ENCODE assay signal across 26 mouse cellular contexts in the genomic region with DNA sequence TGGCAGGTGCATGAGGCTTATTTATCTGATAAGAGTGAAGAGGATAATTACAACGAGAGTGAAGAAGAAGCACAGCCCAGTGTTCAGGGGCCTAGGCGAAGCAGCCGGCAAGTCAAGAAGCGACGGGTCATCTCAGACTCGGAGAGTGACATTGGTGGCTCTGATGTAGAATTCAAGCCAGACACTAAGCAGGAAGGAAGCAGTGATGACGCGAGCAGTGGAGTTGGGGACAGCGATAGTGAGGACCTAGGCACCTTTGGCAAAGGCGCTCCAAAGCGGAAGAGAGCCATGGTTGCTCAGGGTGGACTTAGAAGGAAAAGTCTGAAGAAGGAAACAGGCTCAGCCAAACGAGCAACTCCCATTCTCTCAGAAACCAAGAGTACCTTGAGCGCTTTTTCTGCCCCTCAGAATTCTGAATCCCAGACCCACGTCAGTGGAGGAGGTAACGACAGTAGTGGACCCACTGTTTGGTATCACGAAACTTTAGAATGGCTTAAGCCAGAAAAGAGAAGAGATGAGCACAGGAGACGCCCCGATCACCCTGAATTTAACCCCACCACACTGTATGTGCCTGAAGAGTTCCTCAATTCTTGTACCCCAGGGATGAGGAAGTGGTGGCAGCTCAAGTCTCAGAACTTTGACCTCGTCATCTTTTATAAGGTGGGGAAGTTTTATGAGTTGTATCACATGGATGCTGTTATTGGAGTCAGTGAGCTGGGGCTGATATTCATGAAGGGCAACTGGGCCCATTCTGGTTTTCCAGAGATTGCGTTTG. TPM values are rescaled to one million over a fixed set of nuclear protein-coding genes. Genes with fewer than 3 reads are reported as not detected.
DNase-seq lines count a peak whose midpoint lies in the region; ATAC-seq and TF ChIP-seq lines count a peak whose summit lies in the region.
"Had no signal": no experiment of that assay in that cellular context is flagged by ENCODE, and none has a peak within 500 bp of the region (broad histone marks: within the 10 kb centered on the region; RNA-seq: fewer than 3 reads in every experiment).

No protein-coding gene starts in this region.

- H3K4me1 ChIP-seq in liver, adult 2 months (ENCODE audit: control insufficient read depth, insufficient read depth, low read length) = peaks cover 4% of the 10 kb centered on the region
- no peaks in the 10 kb centered on the region for H3K4me1 ChIP-seq in intestine, postnatal 0 days (replicated peaks; ENCODE audit: control insufficient read depth, insufficient read depth, low read length)
- no peaks in the 10 kb centered on the region for H3K4me1 ChIP-seq in stomach, postnatal 0 days (replicated peaks; ENCODE audit: control insufficient read depth, insufficient read depth)
- H3K4me1 ChIP-seq in kidney, adult 2 months (ENCODE audit: control insufficient read depth, insufficient read depth, low read length) = peaks cover 4% of the 10 kb centered on the region; the same call in 1 of the 2 replicates
- H3K4me1 ChIP-seq: forebrain, embryonic 10.5 days; midbrain, embryonic 15.5 days; neural tube, embryonic 15.5 days had no signal

- peak; percentile 88 for ATAC-seq in common myeloid progenitor, adult 5-6 weeks (replicated peaks; ENCODE audit: low read depth, poor library complexity, severe bottlenecking)
- ATAC-seq in intestine, postnatal 0 days = 0 out of 2 replicates have a peak, but pooled peaks have one; percentile 23
- peak; percentile 48 for ATAC-seq in neutrophil, adult 5-6 weeks (ENCODE audit: extremely low read depth, insufficient number of reproducible peaks, low FRiP score, poor library complexity, severe bottlenecking)
- ATAC-seq in stomach, postnatal 0 days (ENCODE audit: low FRiP score, low TSS enrichment) = no peak
- ATAC-seq: forebrain, postnatal 0 days; inflammation-experienced regulatory T-cells, adult 6 months; midbrain, embryonic 15.5 days had no signal

- no peak overlapping the region for H3K9ac ChIP-seq in liver, adult 2 months (ENCODE audit: low read depth, low read length)
- H3K9ac ChIP-seq in intestine, postnatal 0 days (ENCODE audit: low read depth, low read length) = no peak overlapping the region
- no peak overlapping the region for H3K9ac ChIP-seq in stomach, postnatal 0 days (ENCODE audit: low read length)
- H3K9ac ChIP-seq: forebrain, postnatal 0 days; heart, embryonic 15.5 days; hindbrain, embryonic 14.5 days; kidney, embryonic 15.5 days; limb, embryonic 13.5 days; midbrain, embryonic 15.5 days; neural tube, embryonic 15.5 days had no signal

- no peak for TF ChIP-seq CTCF in liver, adult 2 months (IDR thresholded peaks at IDR 0.05; ENCODE audit: low read depth, low read length)
- no peak for TF ChIP-seq CTCF in intestine, postnatal 0 days (IDR thresholded peaks at IDR 0.05; ENCODE audit: low read depth)
- TF ChIP-seq CTCF in stomach, postnatal 0 days (IDR thresholded peaks at IDR 0.05; ENCODE audit: low read depth) = no peak
- no peak for TF ChIP-seq CTCF in kidney, adult 2 months (conservative IDR thresholded peaks at IDR 0.05; ENCODE audit: insufficient read depth, insufficient read length, low read depth, low read length)

- no peak overlapping the region for H3K4me3 ChIP-seq in liver, adult 2 months (ENCODE audit: insufficient read depth, low read depth, low read length)
- no peak overlapping the region for H3K4me3 ChIP-seq in intestine, postnatal 0 days (ENCODE audit: low read depth, low read length)
- H3K4me3 ChIP-seq in stomach, postnatal 0 days (ENCODE audit: low read depth, low read length) = no peak overlapping the region
- H3K4me3 ChIP-seq in kidney, adult 2 months (ENCODE audit: insufficient read depth, low read depth, low read length) = no peak overlapping the region
- H3K4me3 ChIP-seq: forebrain, embryonic 10.5 days; heart, embryonic 15.5 days; kidney, embryonic 15.5 days; limb, embryonic 13.5 days; megakaryocyte, embryonic 14.5 days; midbrain, embryonic 15.5 days; neural tube, embryonic 15.5 days had no signal

- peak; percentile 24 for DNase-seq in liver, adult 2 months (ENCODE audit: extremely low read depth, low read depth, low spot score)
- no peak for DNase-seq in liver
- DNase-seq in adrenal gland, postnatal 10 days = no peak
- no peak for DNase-seq in stomach, postnatal 0 days (ENCODE audit: low spot score)
- no peak for DNase-seq in kidney, adult 2 months
- DNase-seq: adrenal gland, postnatal 25 days; cerebellum, adult 9-11 months; forebrain, postnatal 0 days; gastrocnemius, postnatal 25 days; heart, postnatal 36 days; kidney, postnatal 36 days; lung, postnatal 10 days; right cerebral cortex, postnatal 14 days; thymus, postnatal 14 days had no signal

- no peaks in the 10 kb centered on the region for H3K27me3 ChIP-seq in liver, adult 2 months (ENCODE audit: control insufficient read depth, insufficient read depth, low read length)
- no peaks in the 10 kb centered on the region for H3K27me3 ChIP-seq in intestine, postnatal 0 days (replicated peaks; ENCODE audit: control insufficient read depth, insufficient read depth, low read length)
- H3K27me3 ChIP-seq in stomach, postnatal 0 days (ENCODE audit: control insufficient read depth, insufficient read depth, low read length) = no peaks in the 10 kb centered on the region
- H3K27me3 ChIP-seq in kidney, adult 2 months (replicated peaks; ENCODE audit: control insufficient read depth, insufficient read depth, low read length) = no peaks in the 10 kb centered on the region
- H3K27me3 ChIP-seq: heart, embryonic 15.5 days; kidney, embryonic 15.5 days; limb, embryonic 13.5 days; megakaryocyte, embryonic 14.5 days; midbrain, embryonic 15.5 days; neural tube, embryonic 15.5 days had no signal

- H3K9me3 ChIP-seq in intestine, postnatal 0 days (ENCODE audit: control insufficient read depth) = no peaks in the 10 kb centered on the region
- no peaks in the 10 kb centered on the region for H3K9me3 ChIP-seq in stomach, postnatal 0 days (ENCODE audit: control insufficient read depth, low read length)
- H3K9me3 ChIP-seq: forebrain, embryonic 10.5 days; heart, embryonic 15.5 days; kidney, embryonic 15.5 days; limb, embryonic 13.5 days; midbrain, embryonic 15.5 days; neural tube, embryonic 15.5 days had no signal

- H3K4me2 ChIP-seq in intestine, postnatal 0 days (replicated peaks; ENCODE audit: low read depth) = no peak overlapping the region
- H3K4me2 ChIP-seq in stomach, postnatal 0 days (replicated peaks; ENCODE audit: low read depth) = no peak overlapping the region
- H3K4me2 ChIP-seq: heart, embryonic 15.5 days; hindbrain, embryonic 14.5 days; kidney, embryonic 15.5 days; limb, embryonic 13.5 days; midbrain, embryonic 15.5 days; neural tube, embryonic 15.5 days had no signal

- H3K36me3 ChIP-seq in liver, adult 2 months (ENCODE audit: control insufficient read depth, insufficient read depth, low read length) = peaks cover 39% of the 10 kb centered on the region
- peaks cover 32% of the 10 kb centered on the region for H3K36me3 ChIP-seq in intestine, postnatal 0 days (ENCODE audit: control insufficient read depth, insufficient read depth)
- peaks cover 8% of the 10 kb centered on the region; the same call in 1 of the 2 replicates for H3K36me3 ChIP-seq in stomach, postnatal 0 days (ENCODE audit: control insufficient read depth, insufficient read depth, low read length)
- H3K36me3 ChIP-seq in kidney, adult 2 months (ENCODE audit: control insufficient read depth, insufficient read depth, low read length) = peaks cover 1% of the 10 kb centered on the region; the same call in 1 of the 2 replicates

- no peak for TF ChIP-seq POLR2A in liver, adult 2 months (IDR thresholded peaks at IDR 0.05; ENCODE audit: extremely low read depth, insufficient read depth, low read length)
- TF ChIP-seq POLR2A in kidney, adult 2 months (IDR thresholded peaks at IDR 0.05; ENCODE audit: low read depth, low read length) = no peak

- 78% methylated on average over 20 of the region's 20 CpGs for WGBS in liver, adult 2 months
- WGBS in intestine, postnatal 0 days = 81% methylated on average over 20 of the region's 20 CpGs
- WGBS in stomach, postnatal 0 days = 89% methylated on average over 20 of the region's 20 CpGs
- WGBS in kidney, adult 2 months = 87% methylated on average over 20 of the region's 20 CpGs

- no peak overlapping the region for H3K27ac ChIP-seq in liver, adult 2 months (replicated peaks; ENCODE audit: insufficient read depth, low read depth, low read length)
- 0 out of 2 replicates have a peak overlapping the region, but pooled peaks have one; percentile 28 for H3K27ac ChIP-seq in intestine, postnatal 0 days (ENCODE audit: low read depth, low read length)
- H3K27ac ChIP-seq in stomach, postnatal 0 days (replicated peaks) = no peak overlapping the region
- no peak overlapping the region for H3K27ac ChIP-seq in kidney, adult 2 months (ENCODE audit: insufficient read depth, low read depth, low read length)
- H3K27ac ChIP-seq: forebrain, embryonic 10.5 days; heart, embryonic 15.5 days; hindbrain, embryonic 14.5 days; kidney, embryonic 15.5 days; limb, embryonic 13.5 days; midbrain, embryonic 15.5 days; neural tube, embryonic 15.5 days had no signal

- no peak for TF ChIP-seq EP300 in stomach, postnatal 0 days (optimal IDR thresholded peaks at IDR 0.05)

- no peaks in the 10 kb centered on the region; the same call in 1 of the 2 replicates for H3K79me2 ChIP-seq in liver, adult 2 months (ENCODE audit: control insufficient read depth, insufficient read depth, low read length)

RNA-seq across cellular contexts. Expression of gene Msh6, which starts 9.8 kb away (rescaled TPM):
- 7.2 and 7.9 TPM in 2 replicates for total RNA-seq in liver, adult 2 months (2014; rRNA removed)
- polyA plus RNA-seq in liver, adult 2 months (2012; rRNA removed) = 1.1 and 1.4 TPM in 2 replicates
- 120 and 126 TPM in 2 replicates for total RNA-seq in common myeloid progenitor, adult 5-6 weeks (2017)
- 9.0 and 9.2 TPM in 2 replicates for polyA plus RNA-seq in intestine, postnatal 0 days (2015; fragmentation: Nextera tagmentation; extraction: Ambion mirVana)
- total RNA-seq in neutrophil, adult 5-6 weeks (2017) = 32.7 and 35.3 TPM in 2 replicates
- total RNA-seq in adrenal gland, postnatal 10 days (2021) = 10 to 100 TPM; 18.9 to 23.8 TPM
- 11.3 and 11.6 TPM in 2 replicates for polyA plus RNA-seq in stomach, postnatal 0 days (2015; fragmentation: Nextera tagmentation; extraction: Ambion mirVana)
- 2.5 and 3.3 TPM in 2 replicates for polyA plus RNA-seq in kidney, adult 2 months (2012; rRNA removed)
